Mouse (Mus musculus): ENCODE results near the gene Rufy4.

Rufy4 gene

GRCm38 (mm10) chr1:74105660-74106059 is 19.7 kb upstream of the Rufy4 start:
- no peak for DNase-seq (ENCODE audit: low spot score)

GRCm38 (mm10) chr1:74106214-74106613 is 19.1 kb upstream of the Rufy4 start:
- DNase-seq (ENCODE audit: low spot score), result no peak

GRCm38 (mm10) chr1:74107931-74108618 is 17.3 kb upstream of the Rufy4 start:
- DNase-seq (ENCODE audit: low spot score), result no peak

GRCm38 (mm10) chr1:74109670-74110069 is 15.7 kb upstream of the Rufy4 start:
- no peak for DNase-seq (ENCODE audit: low spot score)

GRCm38 (mm10) chr1:74110932-74111695 is 14.2 kb upstream of the Rufy4 start:
- no peak for DNase-seq (ENCODE audit: low spot score)

- no peak for DNase-seq (ENCODE audit: low spot score)
These were observed 13.7 kb upstream of the Rufy4 start for GRCm38 (mm10) chr1:74111696-74112030.

- no peak for DNase-seq (ENCODE audit: low spot score)
These were observed 12.3 kb upstream of the Rufy4 start for GRCm38 (mm10) chr1:74113071-74113470.

GRCm38 (mm10) chr1:74117876-74118275 is 7.5 kb upstream of the Rufy4 start:
- DNase-seq (ENCODE audit: low spot score), result no peak

GRCm38 (mm10) chr1:74119115-74119514 is 6.2 kb upstream of the Rufy4 start:
- DNase-seq (ENCODE audit: low spot score), result no peak

- DNase-seq (ENCODE audit: low spot score), result no peak
These were observed 4.2 kb upstream of the Rufy4 start for GRCm38 (mm10) chr1:74121138-74121537.

- DNase-seq (ENCODE audit: low spot score), result no peak
These were observed 3.3 kb upstream of the Rufy4 start for GRCm38 (mm10) chr1:74121821-74122576.

- no peak for DNase-seq (ENCODE audit: low spot score)
These were observed 2.1 kb upstream of the Rufy4 start for GRCm38 (mm10) chr1:74123215-74123614.

GRCm38 (mm10) chr1:74124021-74124981 is 1.0 kb upstream of the Rufy4 start, which contains the start of gene Tns1:
Gene Tns1 (minus strand): TSS chr1:74124449.
- DNase-seq (ENCODE audit: low spot score), result no peak

GRCm38 (mm10) chr1:74130883-74131659 is 5.7 kb downstream of the Rufy4 start:
- no peak for DNase-seq (ENCODE audit: low spot score)

GRCm38 (mm10) chr1:74132011-74132410 is 6.7 kb downstream of the Rufy4 start:
- DNase-seq (ENCODE audit: low spot score), result no peak

GRCm38 (mm10) chr1:74133954-74134353 is 8.6 kb downstream of the Rufy4 start:
- DNase-seq (ENCODE audit: low spot score), result no peak

GRCm38 (mm10) chr1:74135326-74135950 is 10.1 kb downstream of the Rufy4 start:
- no peak for DNase-seq (ENCODE audit: low spot score)

GRCm38 (mm10) chr1:74139415-74139814 is 14.1 kb downstream of the Rufy4 start:
- no peak for DNase-seq (ENCODE audit: low spot score)

- no peak for DNase-seq (ENCODE audit: low spot score)
These were observed 16.4 kb downstream of the Rufy4 start for GRCm38 (mm10) chr1:74141781-74142180.

- DNase-seq (ENCODE audit: low spot score), result no peak
These were observed 24.0 kb downstream of the Rufy4 start for GRCm38 (mm10) chr1:74149106-74149885.

Measured in layer of hippocampus, adult 9-10 months (tissue).